Mouse (Mus musculus): ENCODE measurements around the gene Rab3gap2.

Gene Rab3gap2

GRCm38 (mm10) chr1:185334136-185334535, 130.2 kb downstream of the Rab3gap2 start:
- peak; percentile 28 to 31 for DNase-seq

GRCm38 (mm10) chr1:185335231-185335765, 131.4 kb downstream of the Rab3gap2 start:
- no peak for DNase-seq
